Mouse (Mus musculus) heart, embryonic 16.5 days (tissue): ENCODE data around the gene Tra2b. TPM values are rescaled to one million over a fixed set of nuclear protein-coding genes. Genes with fewer than 3 reads are reported as not detected.
"Not testable (repeated sequence)": the region's sequence is repeated elsewhere in the genome, so short reads cannot be mapped to it uniquely, and the experiment has no call there.

Source experiments
- ATAC-seq: fragments of 200-750 bp; cut with Nextera tagmentation; replicated peaks from 2 replicates; pipeline ENCODE4 v1.8.0; 2017; ENCODE audit warnings: moderate number of reproducible peaks; ENCODE audit not compliant: insufficient read depth, low FRiP score; ENCODE audit errors: extremely low read depth
- H3K27ac ChIP-seq: fragments of 300-500 bp; sonication (generic); 2 replicates; pipeline ENCODE4 v1.5.1; 2014; ENCODE audit warnings: mild to moderate bottlenecking, low read length, control low read depth, moderate library complexity
- H3K27me3 ChIP-seq: fragments of 300-500 bp; sonication (generic); 2 replicates; pipeline ENCODE4 v1.6.1; 2014; ENCODE audit warnings: low read length, mixed read lengths; ENCODE audit not compliant: control insufficient read depth, insufficient read depth
- H3K36me3 ChIP-seq: fragments of 300-500 bp; sonication (generic); 2 replicates; pipeline ENCODE4 v1.6.1; 2014; ENCODE audit not compliant: control insufficient read depth, insufficient read depth
- H3K4me1 ChIP-seq: fragments of 300-500 bp; sonication (generic); 2 replicates; pipeline ENCODE4 v1.6.1; 2014; ENCODE audit warnings: low read length, mixed read lengths; ENCODE audit not compliant: control insufficient read depth, insufficient read depth
- H3K4me2 ChIP-seq: fragments of 300-500 bp; sonication (generic); 2 replicates; pipeline ENCODE4 v1.6.1; 2014; ENCODE audit warnings: low read depth, mild to moderate bottlenecking, control low read depth, low read length
- H3K4me3 ChIP-seq: fragments of 300-500 bp; sonication (generic); 2 replicates; pipeline ENCODE4 v1.5.1; 2014; ENCODE audit warnings: mild to moderate bottlenecking, control low read depth, low read length
- H3K9ac ChIP-seq: fragments of 300-500 bp; sonication (generic); 2 replicates; pipeline ENCODE4 v1.6.1; 2014; ENCODE audit warnings: low read length, control low read depth
- H3K9me3 ChIP-seq: fragments of 300-500 bp; sonication (generic); replicated peaks from 2 replicates; pipeline ENCODE4 v1.6.1; 2016; ENCODE audit warnings: low read length; ENCODE audit not compliant: control insufficient read depth
- WGBS: fragments of 180-500 bp; shearing (Covaris S2); extraction: QIAGEN DNeasy Blood & Tissue Kit; methylation state at CpG from one replicate; pipeline ENCODE4 v1.1.7; 2014; 5-methylcytosine and 5-hydroxymethylcytosine counted together
- polyA plus RNA-seq: library from polyadenylated mRNA; unstranded; fragments of >200 nt; fragmentation: Nextera tagmentation; extraction: Ambion mirVana; gene quantifications from 2 replicates; pipeline ENCODE4 v1.2.1, GENCODE M21; 2015

Gene Tra2b
- polyA plus RNA-seq, 1 experiment from 2014 or later = 229 TPM

- no peaks in the 10 kb centered on the region for H3K9me3 ChIP-seq
- H3K27ac ChIP-seq = no peak overlapping the region
- no peaks in the 10 kb centered on the region for H3K27me3 ChIP-seq
- 76% methylated on average over 4 of the region's 4 CpGs for WGBS
- no peak overlapping the region for H3K9ac ChIP-seq
- no peaks in the 10 kb centered on the region for H3K4me1 ChIP-seq
- no peak for ATAC-seq
- H3K4me2 ChIP-seq = no peak overlapping the region
- H3K4me3 ChIP-seq = no peak overlapping the region
- peaks cover 33% of the 10 kb centered on the region for H3K36me3 ChIP-seq
Measured at GRCm38 (mm10) chr16:22238928-22239620, 26.7 kb downstream of the Tra2b start.

DNA sequence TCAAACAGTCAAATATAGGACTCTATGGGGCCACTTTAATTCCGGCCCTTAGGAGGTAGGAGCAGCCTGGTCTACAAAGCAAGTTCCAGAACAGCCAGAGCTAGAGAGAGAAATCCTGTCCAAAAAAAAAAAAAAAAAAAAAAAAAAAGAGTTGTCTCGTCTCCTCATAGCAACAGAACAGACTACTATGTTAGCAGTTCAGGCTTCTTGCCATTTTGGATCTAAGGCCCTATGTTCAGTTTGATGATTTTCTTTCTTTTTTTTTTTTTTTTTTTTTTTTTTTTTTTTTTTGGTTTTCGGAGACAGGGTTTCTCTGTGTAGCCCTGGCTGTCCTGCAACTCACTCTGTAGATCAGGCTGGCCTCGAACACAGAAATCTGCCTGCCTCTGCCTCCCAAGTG, 27.4 kb downstream of the Tra2b start:
- H3K36me3 ChIP-seq = peaks cover 30% of the 10 kb centered on the region
- not testable (repeated sequence) for H3K4me2 ChIP-seq, H3K9ac ChIP-seq, H3K27me3 ChIP-seq, H3K9me3 ChIP-seq, H3K4me3 ChIP-seq, H3K4me1 ChIP-seq, ATAC-seq, H3K27ac ChIP-seq
- 77% methylated on average over 4 of the region's 4 CpGs for WGBS

DNA sequence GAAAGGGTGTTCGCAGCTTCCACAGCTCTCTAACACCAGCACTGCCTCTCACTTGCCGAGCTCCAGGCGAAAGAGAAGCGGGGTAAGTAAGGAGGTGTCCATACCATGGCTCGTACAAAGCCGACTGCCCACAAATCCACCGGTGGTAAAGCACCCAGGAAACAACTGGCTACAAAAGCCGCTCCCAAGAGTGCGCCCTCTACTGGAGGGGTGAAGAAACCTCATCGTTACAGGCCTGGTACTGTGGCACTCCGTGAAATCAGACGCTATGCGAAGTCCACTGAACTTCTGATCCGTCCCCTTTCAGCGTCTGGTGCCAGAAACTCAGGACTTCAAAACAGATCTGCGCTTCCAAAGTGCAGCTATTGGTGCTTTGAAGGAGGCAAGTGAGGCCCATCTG, 29.0 kb downstream of the Tra2b start:
- no peak for ATAC-seq
- no peak overlapping the region for H3K27ac ChIP-seq
- no peak overlapping the region for H3K4me2 ChIP-seq
- no peak overlapping the region for H3K4me3 ChIP-seq
- H3K9me3 ChIP-seq = no peaks in the 10 kb centered on the region
- H3K9ac ChIP-seq = no peak overlapping the region
- 87% methylated on average over 16 of the region's 16 CpGs for WGBS
- no peaks in the 10 kb centered on the region for H3K27me3 ChIP-seq
- H3K4me1 ChIP-seq = no peaks in the 10 kb centered on the region
- H3K36me3 ChIP-seq = peaks cover 14% of the 10 kb centered on the region

DNA sequence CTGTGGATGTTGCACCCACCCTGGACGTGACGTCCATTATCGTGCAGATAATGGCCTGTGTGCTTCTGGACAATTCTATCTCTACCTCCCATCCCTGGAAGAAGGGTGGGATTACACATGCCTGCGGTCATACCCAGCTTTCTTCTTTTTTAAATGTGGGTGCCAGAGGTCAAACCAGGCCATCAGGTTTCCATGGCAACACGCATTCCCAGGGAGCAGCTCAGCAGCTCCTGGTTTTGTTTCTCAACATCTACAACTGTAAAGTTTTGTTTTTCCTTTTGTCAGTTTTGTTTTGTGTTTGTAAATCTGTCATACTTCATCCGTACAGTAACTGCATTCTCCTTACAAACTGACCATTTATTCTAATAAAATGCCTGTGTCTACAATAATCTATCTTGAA, 31.3 kb downstream of the Tra2b start:
- H3K36me3 ChIP-seq = no peaks in the 10 kb centered on the region
- no peak overlapping the region for H3K9ac ChIP-seq
- no peaks in the 10 kb centered on the region for H3K9me3 ChIP-seq
- H3K4me1 ChIP-seq = no peaks in the 10 kb centered on the region
- H3K4me3 ChIP-seq = no peak overlapping the region
- no peak overlapping the region for H3K4me2 ChIP-seq
- no peaks in the 10 kb centered on the region for H3K27me3 ChIP-seq
- 58% methylated on average over 6 of the region's 6 CpGs for WGBS
- no peak overlapping the region for H3K27ac ChIP-seq
- ATAC-seq = no peak

DNA sequence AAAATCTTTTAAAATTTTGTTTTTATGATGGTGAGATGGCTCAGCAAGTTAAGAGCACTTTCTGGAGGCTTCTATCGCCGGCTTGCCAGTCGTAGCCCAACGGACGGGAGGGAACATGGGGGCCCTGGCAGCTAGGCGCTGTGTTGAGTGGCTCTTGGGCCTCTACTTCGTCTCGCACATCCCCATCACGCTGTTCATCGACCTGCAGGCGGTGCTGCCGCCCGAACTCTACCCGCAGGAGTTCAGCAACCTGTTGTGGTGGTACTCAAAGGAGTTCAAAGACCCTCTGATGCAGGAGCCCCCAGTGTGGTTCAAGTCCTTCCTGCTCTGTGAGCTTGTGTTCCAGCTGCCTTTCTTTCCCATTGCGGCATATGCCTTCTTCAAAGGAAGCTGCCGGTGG, 35.5 kb downstream of the Tra2b start:
- not testable (repeated sequence) for H3K27ac ChIP-seq, H3K36me3 ChIP-seq, H3K9ac ChIP-seq, H3K27me3 ChIP-seq, H3K4me3 ChIP-seq, H3K9me3 ChIP-seq, H3K4me1 ChIP-seq, H3K4me2 ChIP-seq, ATAC-seq
- WGBS = 78% methylated on average over 16 of the region's 16 CpGs

- H3K36me3 ChIP-seq = no peaks in the 10 kb centered on the region
- no peak overlapping the region for H3K9ac ChIP-seq
- H3K9me3 ChIP-seq = peaks cover 7% of the 10 kb centered on the region; the same call in 1 of the 2 replicates
- ATAC-seq = no peak
- no peak overlapping the region for H3K27ac ChIP-seq
- no peak overlapping the region for H3K4me3 ChIP-seq
- no peaks in the 10 kb centered on the region for H3K27me3 ChIP-seq
- WGBS = 90% methylated on average over 1 of the region's 1 CpGs
- H3K4me1 ChIP-seq = no peaks in the 10 kb centered on the region
- H3K4me2 ChIP-seq = no peak overlapping the region
Measured at GRCm38 (mm10) chr16:22203501-22203900, 62.3 kb downstream of the Tra2b start.

- H3K9me3 ChIP-seq = peaks cover 5% of the 10 kb centered on the region; the same call in 1 of the 2 replicates
- no peaks in the 10 kb centered on the region for H3K36me3 ChIP-seq
- no peak overlapping the region for H3K4me3 ChIP-seq
- H3K4me2 ChIP-seq = no peak overlapping the region
- no peak overlapping the region for H3K27ac ChIP-seq
- no peaks in the 10 kb centered on the region for H3K27me3 ChIP-seq
- no peaks in the 10 kb centered on the region for H3K4me1 ChIP-seq
- no peak overlapping the region for H3K9ac ChIP-seq
- ATAC-seq = no peak
- 37% methylated on average over 3 of the region's 3 CpGs for WGBS
Measured at GRCm38 (mm10) chr16:22201858-22202257, 63.9 kb downstream of the Tra2b start.

GRCm38 (mm10) chr16:22200476-22200875, 65.3 kb downstream of the Tra2b start:
- H3K27me3 ChIP-seq = no peaks in the 10 kb centered on the region
- ATAC-seq = no peak
- H3K4me2 ChIP-seq = no peak overlapping the region
- H3K9ac ChIP-seq = no peak overlapping the region
- no peak overlapping the region for H3K27ac ChIP-seq
- no peak overlapping the region for H3K4me3 ChIP-seq
- WGBS = 71% methylated on average over 1 of the region's 1 CpGs
- H3K4me1 ChIP-seq = no peaks in the 10 kb centered on the region
- no peaks in the 10 kb centered on the region for H3K9me3 ChIP-seq
- H3K36me3 ChIP-seq = no peaks in the 10 kb centered on the region
